Mouse (Mus musculus) kidney, postnatal 0 days (tissue): ENCODE results near the gene Tmem126a. TPM values are rescaled to one million over a fixed set of nuclear protein-coding genes. Genes with fewer than 3 reads are reported as not detected.

Experiments used
- ATAC-seq: fragments of 200-750 bp; cut with Nextera tagmentation; replicated peaks from 2 replicates; pipeline ENCODE4 v1.8.0; 2017; ENCODE audit warnings: low read depth, moderate number of reproducible peaks, moderate TSS enrichment, moderate library complexity; ENCODE audit not compliant: low FRiP score
- DNase-seq: peaks from one replicate; pipeline ENCODE4 v3.0.0-alpha.2; 2016; ENCODE audit warnings: low spot score
- H3K27ac ChIP-seq: fragments of 300-500 bp; sonication (generic); 2 replicates; pipeline ENCODE4 v1.5.1; 2014; ENCODE audit warnings: mild to moderate bottlenecking
- H3K27me3 ChIP-seq: fragments of 300-500 bp; sonication (generic); 2 replicates; pipeline ENCODE4 v1.6.1; 2014; ENCODE audit warnings: low read length, mixed read lengths; ENCODE audit not compliant: insufficient read depth
- H3K36me3 ChIP-seq: fragments of 300-500 bp; sonication (generic); 2 replicates; pipeline ENCODE4 v1.6.1; 2014; ENCODE audit warnings: low read length, mixed read lengths; ENCODE audit not compliant: insufficient read depth
- H3K4me1 ChIP-seq: fragments of 300-500 bp; sonication (generic); replicated peaks from 2 replicates; pipeline ENCODE4 v1.6.1; 2014; ENCODE audit warnings: antibody characterized with exemption, low read length, mixed read lengths; ENCODE audit not compliant: insufficient read depth
- H3K4me2 ChIP-seq: fragments of 300-500 bp; sonication (generic); 2 replicates; pipeline ENCODE4 v1.6.1; 2014; ENCODE audit warnings: mild to moderate bottlenecking, low read length, moderate library complexity, mixed read lengths
- H3K4me3 ChIP-seq: fragments of 300-500 bp; sonication (generic); replicated peaks from 2 replicates; pipeline ENCODE4 v1.5.1; 2014; ENCODE audit warnings: low read depth, low read length
- H3K9ac ChIP-seq: fragments of 300-500 bp; sonication (generic); 2 replicates; pipeline ENCODE4 v1.6.1; 2014; ENCODE audit warnings: low read depth, low read length
- H3K9me3 ChIP-seq: fragments of 300-500 bp; sonication (generic); replicated peaks from 2 replicates; pipeline ENCODE4 v1.6.1; 2016; ENCODE audit warnings: low read length, inconsistent platforms, mixed read lengths
- CTCF ChIP-seq: IDR thresholded peaks from 2 replicates; pipeline ENCODE4 v1.5.1; 2016; ENCODE audit warnings: antibody characterized with exemption, low read depth, mild to moderate bottlenecking, moderate library complexity
- WGBS: fragments of 180-500 bp; shearing (Covaris S2); extraction: QIAGEN DNeasy Blood & Tissue Kit; methylation state at CpG from one replicate; pipeline ENCODE4 v1.1.7; 2014; 5-methylcytosine and 5-hydroxymethylcytosine counted together
- polyA plus RNA-seq: library from polyadenylated mRNA; unstranded; fragments of >200 nt; fragmentation: Nextera tagmentation; extraction: Ambion mirVana; gene quantifications from 2 replicates; pipeline ENCODE4 v1.2.1, GENCODE M21; 2015

Tmem126a gene
- polyA plus RNA-seq: 144 TPM in 2 replicates

GRCm38 (mm10) chr7:90456845-90457468 is at the start of gene Tmem126a:
Gene Tmem126a (minus strand): TSS chr7:90457229.
- H3K4me2 ChIP-seq: peak within 1 kb of the TSS; percentile 58
- under 1% methylated on average over 41 of the region's 41 CpGs for WGBS
- no peaks in the 10 kb centered on the region for H3K9me3 ChIP-seq
- H3K36me3 ChIP-seq: no peaks in the 10 kb centered on the region; the same call in 1 of the 2 replicates
- DNase-seq (peak; percentile 95), ATAC-seq (peak; percentile 98)
- no peaks in the 10 kb centered on the region for H3K27me3 ChIP-seq
- peak; percentile 32; the same call in 1 of the 2 replicates for TF ChIP-seq CTCF
- H3K4me1 ChIP-seq: peaks cover 8% of the 10 kb centered on the region; the same call in 1 of the 2 replicates
- H3K9ac ChIP-seq: peak within 1 kb of the TSS; percentile 61
- H3K27ac ChIP-seq: peak within 1 kb of the TSS; percentile 88
- peak within 1 kb of the TSS; percentile 61 for H3K4me3 ChIP-seq

DNA sequence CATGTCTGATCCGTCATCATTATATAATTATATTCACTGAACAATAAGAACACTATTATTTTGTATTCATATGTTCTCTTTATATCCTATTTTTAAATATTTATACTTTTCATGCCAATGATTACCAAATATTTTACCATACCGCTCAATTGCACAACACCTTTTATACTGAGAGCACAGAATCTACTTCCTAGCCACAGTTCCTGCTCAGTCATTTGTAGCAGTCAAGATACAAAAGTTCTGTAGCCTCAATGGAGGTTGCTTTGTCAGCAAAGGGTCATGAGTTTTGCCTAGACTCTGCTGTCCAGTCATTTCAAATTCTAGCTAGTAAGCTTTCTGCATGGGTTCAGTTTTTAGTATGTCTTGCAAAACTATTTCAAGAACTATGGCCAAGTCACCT is 25.6 kb upstream of the Tmem126a start:
- no peak for ATAC-seq
- no peak overlapping the region for H3K27ac ChIP-seq
- no peak overlapping the region for H3K4me3 ChIP-seq
- H3K4me1 ChIP-seq: no peaks in the 10 kb centered on the region
- no peak overlapping the region for H3K4me2 ChIP-seq
- DNase-seq: no peak
- H3K36me3 ChIP-seq: no peaks in the 10 kb centered on the region
- 0 out of 2 replicates have a peak, but pooled peaks cover 4% of the 10 kb centered on the region for H3K27me3 ChIP-seq
- TF ChIP-seq CTCF: no peak
- 95% methylated on average over 2 of the region's 2 CpGs for WGBS
- no peak overlapping the region for H3K9ac ChIP-seq
- no peaks in the 10 kb centered on the region for H3K9me3 ChIP-seq

DNA sequence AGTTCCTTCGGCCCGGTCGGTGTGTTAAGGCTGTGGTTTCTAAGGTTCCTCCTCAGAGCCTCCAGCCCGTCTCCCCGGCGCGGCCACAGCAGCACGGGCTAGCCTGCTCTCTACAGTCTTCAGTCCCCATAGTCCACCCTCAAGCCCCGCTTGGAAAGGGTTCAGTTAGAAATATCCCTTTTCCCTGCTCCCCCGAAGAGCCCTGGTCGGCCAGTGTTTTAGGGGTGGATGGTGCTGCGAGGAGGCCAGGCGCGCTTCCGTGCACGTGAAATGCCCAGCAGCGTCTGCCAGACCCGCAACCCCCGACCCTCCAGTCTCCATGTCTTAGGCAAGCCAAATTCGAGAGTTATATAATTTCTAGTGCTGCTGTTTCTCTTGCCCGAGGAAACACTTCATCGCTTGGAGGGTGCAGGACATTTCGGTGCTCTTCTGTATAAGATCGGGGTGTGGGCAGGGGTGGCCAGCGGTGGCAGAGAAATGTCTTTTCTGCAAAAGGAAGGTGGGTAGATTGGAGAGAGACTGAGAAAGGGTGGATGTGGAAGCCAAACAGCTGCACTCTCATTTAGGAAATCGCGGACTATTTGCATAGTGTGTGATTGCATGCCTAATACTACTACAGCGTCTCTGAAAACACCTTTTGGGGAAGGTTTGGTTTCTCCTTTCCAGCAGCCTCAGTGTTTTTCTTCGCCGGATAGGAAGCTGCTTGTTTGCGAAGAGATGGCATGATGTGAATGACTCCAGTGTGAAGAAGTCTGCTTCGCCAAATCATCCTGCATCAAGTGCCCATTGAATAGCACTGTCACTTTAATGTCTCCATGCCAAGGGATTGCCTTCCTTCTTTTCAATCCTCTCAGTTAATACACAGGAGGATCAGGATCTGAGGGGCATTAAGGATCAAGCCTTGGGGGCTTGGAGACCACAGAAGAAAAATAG is 19.6 kb upstream of the Tmem126a start, which contains the start of gene Dlg2:
Dlg2 (plus strand) TSS at position 360 of the 933 bp plus-strand sequence.
- ATAC-seq (peak; percentile 29; the same call in 1 of the 2 replicates), DNase-seq (no peak)
- Histone ChIP-seq H3K4me2 (peak within 1 kb of the TSS; percentile 93), H3K4me3 (peak within 1 kb of the TSS; percentile 68), H3K4me1 (peaks cover 5% of the 10 kb centered on the region; the same call in 1 of the 2 replicates), H3K27ac (peak within 1 kb of the TSS; percentile 42; the same call in 1 of the 2 replicates), H3K36me3 (no peaks in the 10 kb centered on the region), H3K27me3 (0 out of 2 replicates have a peak, but pooled peaks cover 4% of the 10 kb centered on the region), H3K9me3 (no peaks in the 10 kb centered on the region), H3K9ac (peak within 1 kb of the TSS; percentile 67)
- WGBS: under 1% methylated on average over 32 of the region's 32 CpGs
- no peak for TF ChIP-seq CTCF

DNA sequence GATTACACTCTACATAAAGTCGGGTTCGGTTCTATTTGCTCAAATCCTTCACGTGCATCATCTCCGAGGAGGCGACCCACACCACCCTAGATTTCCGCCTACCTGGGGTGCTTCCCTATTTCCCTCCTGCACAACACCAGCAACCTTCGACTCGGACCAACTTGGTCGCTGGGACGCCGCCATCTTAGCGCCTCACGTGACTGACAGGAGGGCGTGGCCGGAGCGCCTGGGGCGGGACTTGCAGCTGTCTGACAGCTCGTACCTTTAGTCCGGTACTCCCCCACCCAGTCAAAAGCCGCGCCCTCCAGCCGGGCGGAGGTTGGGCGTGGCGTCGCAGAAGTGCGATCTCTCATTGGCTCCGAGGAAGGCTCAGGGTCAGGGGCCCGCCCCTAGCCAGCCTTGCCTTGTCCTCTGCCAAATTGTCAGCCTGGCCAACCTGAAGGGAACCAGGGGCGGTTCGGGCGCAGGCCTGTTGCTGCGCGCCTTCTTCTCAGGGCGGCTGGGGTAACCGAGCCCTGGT is 18.8 kb upstream of the Tmem126a start, which contains the start of gene Tmem126b:
Tmem126b (minus strand) TSS at position 209 of the 520 bp plus-strand sequence.
- Histone ChIP-seq H3K27ac (peak within 1 kb of the TSS; percentile 42; the same call in 1 of the 2 replicates), H3K9me3 (no peaks in the 10 kb centered on the region), H3K4me3 (peak within 1 kb of the TSS; percentile 68), H3K27me3 (0 out of 2 replicates have a peak, but pooled peaks cover 4% of the 10 kb centered on the region), H3K4me2 (peak within 1 kb of the TSS; percentile 93), H3K9ac (peak within 1 kb of the TSS; percentile 67), H3K36me3 (no peaks in the 10 kb centered on the region), H3K4me1 (peaks cover 5% of the 10 kb centered on the region; the same call in 1 of the 2 replicates)
- DNase-seq (peak; percentile 97), ATAC-seq (peak; percentile 100)
- TF ChIP-seq CTCF: no peak
- WGBS: under 1% methylated on average over 36 of the region's 36 CpGs

GRCm38 (mm10) chr7:90473511-90473910 is 16.5 kb upstream of the Tmem126a start:
- DNase-seq (no peak), ATAC-seq (no peak)
- no peak overlapping the region for H3K4me2 ChIP-seq
- H3K9ac ChIP-seq: no peak overlapping the region
- H3K4me3 ChIP-seq: no peak overlapping the region
- peaks cover 5% of the 10 kb centered on the region; the same call in 1 of the 2 replicates for H3K4me1 ChIP-seq
- H3K27ac ChIP-seq: no peak overlapping the region
- no peak for TF ChIP-seq CTCF
- H3K36me3 ChIP-seq: 0 out of 2 replicates have a peak, but pooled peaks cover 6% of the 10 kb centered on the region
- no peaks in the 10 kb centered on the region for H3K9me3 ChIP-seq
- WGBS: 77% methylated on average over 2 of the region's 2 CpGs
- H3K27me3 ChIP-seq: 0 out of 2 replicates have a peak, but pooled peaks cover under 1% of the 10 kb centered on the region
